Mouse (Mus musculus) kidney, embryonic 16.5 days (tissue): ENCODE measurements at regions not wholly inside any gene's neighbourhood (a gene's known extent, or its start where the extent isn't known, plus 50 kb on each side); places are given as distances from the start of the nearest gene placed in this dataset.

Source experiments
- ATAC-seq: fragments of 200-750 bp; cut with Nextera tagmentation; 2 replicates; pipeline ENCODE4 v1.8.0; 2017; ENCODE audit warnings: moderate TSS enrichment; ENCODE audit not compliant: low FRiP score, low TSS enrichment
- H3K27ac ChIP-seq: fragments of 300-500 bp; sonication (generic); 2 replicates; pipeline ENCODE4 v1.5.1; 2014; ENCODE audit warnings: low read length
- H3K27me3 ChIP-seq: fragments of 300-500 bp; sonication (generic); 2 replicates; pipeline ENCODE4 v1.6.1; 2014; ENCODE audit warnings: low read length, control low read depth, mixed read lengths; ENCODE audit not compliant: insufficient read depth
- H3K36me3 ChIP-seq: fragments of 300-500 bp; sonication (generic); 2 replicates; pipeline ENCODE4 v1.6.1; 2014; ENCODE audit warnings: low read length, control low read depth, mixed read lengths; ENCODE audit not compliant: insufficient read depth
- H3K4me1 ChIP-seq: fragments of 300-500 bp; sonication (generic); 2 replicates; pipeline ENCODE4 v1.6.1; 2014; ENCODE audit warnings: low read length, control low read depth, mixed read lengths; ENCODE audit not compliant: insufficient read depth
- H3K4me2 ChIP-seq: fragments of 300-500 bp; sonication (generic); replicated peaks from 2 replicates; pipeline ENCODE4 v1.6.1; 2014; ENCODE audit warnings: low read depth, low read length
- H3K4me3 ChIP-seq: fragments of 300-500 bp; sonication (generic); 2 replicates; pipeline ENCODE4 v1.5.1; 2014; ENCODE audit warnings: mild to moderate bottlenecking, low read length
- H3K9ac ChIP-seq: fragments of 300-500 bp; sonication (generic); replicated peaks from 2 replicates; pipeline ENCODE4 v1.6.1; 2014; ENCODE audit warnings: low read length
- H3K9me3 ChIP-seq: fragments of 300-500 bp; sonication (generic); 2 replicates; pipeline ENCODE4 v1.6.1; 2016; ENCODE audit warnings: low read length, control low read depth
- WGBS: fragments of 180-500 bp; shearing (Covaris S2); extraction: QIAGEN DNeasy Blood & Tissue Kit; methylation state at CpG from one replicate; pipeline ENCODE4 v1.1.7; 2014; 5-methylcytosine and 5-hydroxymethylcytosine counted together

DNA sequence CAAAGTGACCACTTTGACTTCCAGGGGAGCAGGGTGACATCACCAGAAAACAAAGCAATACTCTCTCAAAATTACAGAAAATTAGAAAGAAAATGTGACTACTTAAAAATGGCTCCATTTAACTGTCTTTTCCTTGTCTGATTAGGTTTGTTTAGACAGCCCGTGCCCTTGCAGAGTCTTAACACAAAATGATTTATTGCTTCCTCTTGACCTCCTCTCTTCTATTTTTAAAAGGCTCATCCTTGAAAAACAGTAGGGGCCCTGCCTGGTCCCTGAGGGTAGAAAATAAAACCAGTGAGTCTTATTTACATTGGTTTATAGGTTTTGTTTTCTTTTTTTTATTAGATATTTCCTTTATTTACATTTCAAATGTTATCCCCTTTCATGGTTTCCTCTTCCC is 196.8 kb upstream of the Pcsk5 start:
- Histone ChIP-seq H3K4me1 (no peaks in the 10 kb centered on the region), H3K27me3 (no peaks in the 10 kb centered on the region), H3K4me2 (no peak overlapping the region), H3K27ac (no peak overlapping the region), H3K9ac (no peak overlapping the region), H3K9me3 (no peaks in the 10 kb centered on the region), H3K36me3 (no peaks in the 10 kb centered on the region), H3K4me3 (no peak overlapping the region)
- ATAC-seq: peak; percentile 57; the same call in 1 of the 2 replicates
- WGBS: 6% methylated on average over 1 of the region's 1 CpGs

DNA sequence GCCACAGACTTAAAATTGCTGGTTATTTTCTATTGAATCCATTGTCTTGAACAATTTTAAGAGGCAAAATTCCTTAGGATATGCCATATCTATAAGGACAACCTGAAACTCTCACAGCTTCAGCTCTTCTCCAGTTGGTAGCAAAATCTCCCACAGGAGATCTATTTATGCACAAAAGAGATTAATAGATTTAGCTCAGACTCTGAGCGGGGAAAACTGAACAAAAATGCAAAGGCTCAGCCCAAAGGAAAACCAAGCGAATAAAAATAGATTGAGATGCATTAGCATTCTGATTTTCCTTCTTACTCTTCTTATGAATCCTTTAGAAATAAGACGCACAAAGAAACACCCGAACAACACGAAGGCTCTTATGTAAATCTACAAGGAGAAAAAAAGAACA is 196.2 kb upstream of the Pcsk5 start:
- Histone ChIP-seq H3K4me1 (no peaks in the 10 kb centered on the region), H3K4me3 (no peak overlapping the region), H3K36me3 (no peaks in the 10 kb centered on the region), H3K27me3 (no peaks in the 10 kb centered on the region), H3K9me3 (no peaks in the 10 kb centered on the region), H3K27ac (no peak overlapping the region), H3K9ac (no peak overlapping the region), H3K4me2 (no peak overlapping the region)
- no peak for ATAC-seq
- WGBS: 82% methylated on average over 5 of the region's 5 CpGs

- WGBS: 83% methylated on average over 4 of the region's 4 CpGs
- Histone ChIP-seq H3K4me3 (no peak overlapping the region), H3K27me3 (no peaks in the 10 kb centered on the region), H3K4me1 (no peaks in the 10 kb centered on the region), H3K9me3 (no peaks in the 10 kb centered on the region), H3K9ac (no peak overlapping the region), H3K4me2 (no peak overlapping the region), H3K27ac (no peak overlapping the region), H3K36me3 (no peaks in the 10 kb centered on the region)
- ATAC-seq: no peak
These were observed 188.4 kb upstream of the Pcsk5 start for GRCm38 (mm10) chr19:18025877-18026276.

DNA sequence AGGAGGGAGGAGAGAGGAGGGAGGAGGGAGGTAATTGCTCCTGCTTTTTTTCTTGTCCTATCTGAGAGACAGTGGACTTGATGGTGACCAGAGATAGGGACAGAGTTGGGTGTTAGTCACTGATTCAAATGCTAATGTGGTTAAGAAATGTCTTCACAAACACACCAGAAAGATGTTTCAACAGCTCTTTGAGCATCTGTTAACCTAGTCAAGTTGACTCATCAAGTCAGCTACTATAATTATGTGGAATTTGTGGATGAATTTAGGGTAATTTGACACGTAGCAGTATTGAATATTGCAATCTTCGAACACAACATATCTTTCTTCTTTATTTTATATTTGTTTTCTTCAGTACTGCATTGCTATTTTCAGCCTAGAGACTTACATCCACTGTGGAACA is 182.9 kb upstream of the Pcsk5 start:
- H3K36me3 ChIP-seq: no peaks in the 10 kb centered on the region
- H3K4me1 ChIP-seq: no peaks in the 10 kb centered on the region
- H3K4me3 ChIP-seq: no peak overlapping the region
- no peak overlapping the region for H3K27ac ChIP-seq
- no peaks in the 10 kb centered on the region for H3K9me3 ChIP-seq
- no peak overlapping the region for H3K4me2 ChIP-seq
- no peak overlapping the region for H3K9ac ChIP-seq
- no peak for ATAC-seq
- no peaks in the 10 kb centered on the region for H3K27me3 ChIP-seq
- 87% methylated on average over 2 of the region's 2 CpGs for WGBS

- WGBS: 85% methylated on average over 1 of the region's 1 CpGs
- H3K27ac ChIP-seq: no peak overlapping the region
- no peak overlapping the region for H3K9ac ChIP-seq
- no peak for ATAC-seq
- no peak overlapping the region for H3K4me2 ChIP-seq
- no peaks in the 10 kb centered on the region for H3K36me3 ChIP-seq
- no peaks in the 10 kb centered on the region for H3K9me3 ChIP-seq
- H3K4me1 ChIP-seq: no peaks in the 10 kb centered on the region; the same call in 1 of the 2 replicates
- no peaks in the 10 kb centered on the region for H3K27me3 ChIP-seq
- H3K4me3 ChIP-seq: no peak overlapping the region
These were observed 177.9 kb upstream of the Pcsk5 start for GRCm38 (mm10) chr19:18015371-18015770.

DNA sequence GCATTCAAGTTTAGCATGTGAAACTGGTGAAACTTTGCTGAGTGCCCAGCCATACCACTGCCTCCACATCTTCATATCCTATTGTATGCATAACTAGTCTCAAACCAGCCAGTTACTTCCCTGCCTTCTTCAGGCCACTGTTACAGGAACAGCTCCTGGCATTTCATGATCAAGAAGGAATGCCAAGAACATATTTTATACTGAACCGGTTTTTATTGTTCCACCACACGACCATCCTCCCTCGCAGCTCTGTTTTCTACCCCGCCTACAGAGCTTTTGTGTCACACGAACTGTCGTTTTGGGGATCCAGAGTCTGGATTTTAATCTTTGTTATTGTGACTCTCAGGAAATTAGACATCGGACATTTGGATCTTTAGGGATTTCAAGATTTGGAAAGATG is 174.6 kb upstream of the Pcsk5 start:
- Histone ChIP-seq H3K27ac (no peak overlapping the region), H3K27me3 (no peaks in the 10 kb centered on the region), H3K4me2 (no peak overlapping the region), H3K4me1 (no peaks in the 10 kb centered on the region; the same call in 1 of the 2 replicates), H3K9ac (no peak overlapping the region), H3K9me3 (no peaks in the 10 kb centered on the region), H3K4me3 (no peak overlapping the region), H3K36me3 (no peaks in the 10 kb centered on the region)
- no peak for ATAC-seq
- 46% methylated on average over 7 of the region's 7 CpGs for WGBS

DNA sequence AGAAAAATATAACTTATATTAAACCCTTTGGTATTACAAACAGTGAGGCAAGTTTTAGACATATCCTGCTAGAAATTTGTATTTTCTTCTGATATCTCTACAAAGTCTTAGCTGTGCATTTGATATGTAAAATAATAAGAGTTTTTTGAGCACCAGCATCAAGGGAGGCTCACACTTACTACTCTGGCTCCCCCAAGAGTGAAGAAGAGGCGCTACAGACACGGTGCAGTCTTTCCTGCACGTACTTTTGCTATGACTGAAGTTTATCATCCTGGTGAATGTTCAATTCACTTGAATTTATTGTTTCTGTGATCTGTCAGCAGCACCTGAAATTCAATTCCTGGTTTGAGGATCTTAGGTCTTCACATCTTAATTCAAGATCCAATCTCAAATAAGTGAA is 160.1 kb upstream of the Pcsk5 start:
- no peaks in the 10 kb centered on the region for H3K27me3 ChIP-seq
- WGBS: 88% methylated on average over 3 of the region's 3 CpGs
- no peak overlapping the region for H3K9ac ChIP-seq
- H3K4me3 ChIP-seq: no peak overlapping the region
- H3K36me3 ChIP-seq: no peaks in the 10 kb centered on the region
- H3K9me3 ChIP-seq: peaks cover 4% of the 10 kb centered on the region
- H3K27ac ChIP-seq: no peak overlapping the region
- no peak overlapping the region for H3K4me2 ChIP-seq
- ATAC-seq: no peak
- no peaks in the 10 kb centered on the region for H3K4me1 ChIP-seq

- Histone ChIP-seq H3K4me2 (no peak overlapping the region), H3K4me3 (no peak overlapping the region), H3K27ac (no peak overlapping the region), H3K4me1 (no peaks in the 10 kb centered on the region), H3K36me3 (no peaks in the 10 kb centered on the region), H3K27me3 (no peaks in the 10 kb centered on the region), H3K9ac (no peak overlapping the region), H3K9me3 (no peaks in the 10 kb centered on the region)
- no peak for ATAC-seq
- whole genome bisulfite sequencing: 83% methylated on average over 1 of the region's 1 CpGs
These were observed 146.0 kb upstream of the Pcsk5 start for GRCm38 (mm10) chr19:17983416-17983815.

DNA sequence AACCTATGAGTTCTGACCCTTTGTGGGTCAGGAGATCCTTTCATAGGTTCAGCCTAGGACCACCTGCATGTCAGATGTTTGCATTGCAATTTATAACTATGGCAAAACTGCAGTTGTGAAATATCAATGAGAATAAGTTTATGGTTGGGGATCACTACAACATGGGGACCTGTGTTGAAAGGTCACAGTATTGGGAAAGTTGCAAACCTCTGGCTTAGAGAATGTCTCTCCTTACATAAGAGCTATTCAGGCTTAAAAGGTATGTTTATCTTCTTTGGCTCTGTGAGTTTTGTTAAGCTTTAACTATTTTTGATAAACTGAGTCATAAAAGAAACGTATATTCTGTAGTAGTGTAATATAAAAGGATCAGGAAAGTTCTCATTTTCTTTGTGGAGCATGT is 128.1 kb upstream of the Pcsk5 start:
- H3K4me2 ChIP-seq: no peak overlapping the region
- H3K4me3 ChIP-seq: no peak overlapping the region
- H3K9ac ChIP-seq: no peak overlapping the region
- H3K27me3 ChIP-seq: no peaks in the 10 kb centered on the region
- H3K27ac ChIP-seq: no peak overlapping the region
- ATAC-seq: no peak
- no peaks in the 10 kb centered on the region for H3K36me3 ChIP-seq
- WGBS: 74% methylated on average over 1 of the region's 1 CpGs
- no peaks in the 10 kb centered on the region for H3K9me3 ChIP-seq
- H3K4me1 ChIP-seq: no peaks in the 10 kb centered on the region

DNA sequence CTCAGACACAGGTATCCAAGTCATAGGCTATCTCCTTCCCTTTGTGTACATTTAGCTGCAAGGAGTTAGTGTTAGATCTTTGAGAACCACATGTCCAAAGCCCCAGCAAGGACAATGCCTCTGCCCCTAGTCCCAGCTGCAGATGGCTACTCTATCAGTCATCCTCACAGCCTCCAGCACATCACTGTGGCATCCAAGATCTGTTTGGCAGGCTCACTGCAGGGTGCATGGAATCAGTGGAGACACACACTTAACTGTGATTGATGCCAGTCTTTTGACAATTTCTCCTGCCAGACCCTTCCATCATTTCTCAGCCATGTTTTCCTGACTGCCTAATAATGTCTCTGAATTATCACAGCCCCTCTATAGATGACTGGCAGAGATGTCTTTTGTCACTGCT is 121.0 kb upstream of the Pcsk5 start:
- H3K27me3 ChIP-seq: no peaks in the 10 kb centered on the region
- no peak overlapping the region for H3K4me2 ChIP-seq

DNA sequence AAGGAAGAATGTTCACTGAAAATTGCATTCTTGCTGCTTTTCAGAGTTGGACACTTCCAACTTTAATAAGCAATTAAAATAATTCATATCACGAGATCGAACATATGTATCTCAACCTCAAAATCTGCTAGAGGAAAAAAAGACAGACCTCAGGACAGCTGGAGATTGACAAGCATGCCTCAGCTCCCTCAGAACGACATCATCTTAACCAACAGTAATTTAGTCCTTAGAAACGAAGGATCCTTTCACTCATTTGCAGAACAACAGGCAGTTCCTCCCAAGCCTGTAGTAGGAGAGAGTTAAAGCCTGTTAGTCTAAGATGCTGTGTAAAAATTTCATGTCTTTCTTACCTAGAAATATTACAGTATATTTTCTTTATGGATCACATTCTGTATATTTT is 95.2 kb upstream of the Pcsk5 start:
- no peaks in the 10 kb centered on the region for H3K4me1 ChIP-seq
- ATAC-seq: no peak
- H3K9ac ChIP-seq: no peak overlapping the region
- no peaks in the 10 kb centered on the region for H3K36me3 ChIP-seq
- no peak overlapping the region for H3K4me3 ChIP-seq
- no peaks in the 10 kb centered on the region for H3K27me3 ChIP-seq
- no peaks in the 10 kb centered on the region for H3K9me3 ChIP-seq
- no peak overlapping the region for H3K4me2 ChIP-seq
- 73% methylated on average over 4 of the region's 4 CpGs for WGBS
- H3K27ac ChIP-seq: no peak overlapping the region

More for the DNA sequence above, 121.0 kb upstream of the Pcsk5 start:
- no peak overlapping the region for H3K9ac ChIP-seq
- no peaks in the 10 kb centered on the region for H3K36me3 ChIP-seq
- H3K4me3 ChIP-seq: no peak overlapping the region
- H3K4me1 ChIP-seq: no peaks in the 10 kb centered on the region
- ATAC-seq: no peak
- no peak overlapping the region for H3K27ac ChIP-seq
- H3K9me3 ChIP-seq: no peaks in the 10 kb centered on the region
